Mouse (Mus musculus) embryonic facial prominence, embryonic 14.5 days (tissue): Measurements from ENCODE around the gene Mbl2. TPM values are rescaled to one million over a fixed set of nuclear protein-coding genes. Genes with fewer than 3 reads are reported as not detected.
"Not testable (repeated sequence)": the region's sequence is repeated elsewhere in the genome, so short reads cannot be mapped to it uniquely, and the experiment has no call there.

Source experiments
- ATAC-seq: fragments of 200-750 bp; cut with Nextera tagmentation; 2 replicates; pipeline ENCODE4 v1.8.0; 2017; ENCODE audit warnings: low read depth, moderate number of reproducible peaks, moderate TSS enrichment
- DNase-seq: peaks from one replicate; pipeline ENCODE4 v3.0.0-alpha.2; 2015; ENCODE audit warnings: low spot score
- H3K27ac ChIP-seq: fragments of 300-500 bp; sonication (generic); replicated peaks from 2 replicates; pipeline ENCODE4 v1.5.1; 2014; ENCODE audit warnings: low read depth, mild to moderate bottlenecking, low read length, moderate library complexity
- H3K27me3 ChIP-seq: fragments of 300-500 bp; sonication (generic); replicated peaks from 2 replicates; pipeline ENCODE4 v1.6.1; 2014; ENCODE audit warnings: low read length; ENCODE audit not compliant: control insufficient read depth, insufficient read depth
- H3K36me3 ChIP-seq: fragments of 300-500 bp; sonication (generic); 2 replicates; pipeline ENCODE4 v1.6.1; 2014; ENCODE audit warnings: low read length, mixed read lengths; ENCODE audit not compliant: control insufficient read depth, insufficient read depth
- H3K4me1 ChIP-seq: fragments of 300-500 bp; sonication (generic); 2 replicates; pipeline ENCODE4 v1.6.1; 2014; ENCODE audit warnings: antibody characterized with exemption, low read length; ENCODE audit not compliant: control insufficient read depth, insufficient read depth
- H3K4me2 ChIP-seq: fragments of 300-500 bp; sonication (generic); 2 replicates; pipeline ENCODE4 v1.6.1; 2014; ENCODE audit warnings: low read depth, mild to moderate bottlenecking, low read length, moderate library complexity, mixed read lengths
- H3K4me3 ChIP-seq: fragments of 300-500 bp; sonication (generic); 2 replicates; pipeline ENCODE4 v1.5.1; 2014; ENCODE audit warnings: low read depth, mild to moderate bottlenecking, low read length
- H3K9ac ChIP-seq: fragments of 300-500 bp; sonication (generic); 2 replicates; pipeline ENCODE4 v1.6.1; 2014; ENCODE audit warnings: low read depth, mild to moderate bottlenecking, low read length, moderate library complexity, mixed read lengths
- H3K9me3 ChIP-seq: fragments of 300-500 bp; sonication (generic); 2 replicates; pipeline ENCODE4 v1.6.1; 2016; ENCODE audit warnings: low read length; ENCODE audit not compliant: control insufficient read depth
- WGBS: fragments of 180-500 bp; shearing (Covaris S2); extraction: QIAGEN DNeasy Blood & Tissue Kit; methylation state at CpG from one replicate; pipeline ENCODE4 v1.1.7; 2014; 5-methylcytosine and 5-hydroxymethylcytosine counted together
- polyA plus RNA-seq: library from polyadenylated mRNA; unstranded; fragments of >200 nt; fragmentation: Nextera tagmentation; extraction: Ambion mirVana; gene quantifications from 2 replicates; pipeline ENCODE4 v1.2.1, GENCODE M21; 2014

Mbl2 gene
- polyA plus RNA-seq, 1 experiment from 2014 or later: not detected

GRCm38 (mm10) chr19:30214026-30214425, 18.7 kb upstream of the Mbl2 start:
- H3K4me3 ChIP-seq: no peak overlapping the region
- no peak for ATAC-seq
- no peak overlapping the region for H3K9ac ChIP-seq
- WGBS: 11% methylated on average over 2 of the region's 2 CpGs
- no peaks in the 10 kb centered on the region for H3K36me3 ChIP-seq
- H3K9me3 ChIP-seq: no peaks in the 10 kb centered on the region
- no peak for DNase-seq
- H3K4me1 ChIP-seq: no peaks in the 10 kb centered on the region
- H3K27ac ChIP-seq: no peak overlapping the region
- no peaks in the 10 kb centered on the region for H3K27me3 ChIP-seq
- no peak overlapping the region for H3K4me2 ChIP-seq

GRCm38 (mm10) chr19:30215736-30216135, 17.0 kb upstream of the Mbl2 start:
- not testable (repeated sequence) for DNase-seq, H3K36me3 ChIP-seq, H3K27me3 ChIP-seq, H3K9ac ChIP-seq, H3K4me3 ChIP-seq, H3K4me1 ChIP-seq, ATAC-seq, H3K4me2 ChIP-seq, H3K27ac ChIP-seq, H3K9me3 ChIP-seq
- WGBS: 58% methylated on average over 2 of the region's 2 CpGs

- DNase-seq (no peak), ATAC-seq (no peak)
- Histone ChIP-seq H3K4me3 (no peak overlapping the region), H3K9ac (no peak overlapping the region), H3K4me1 (no peaks in the 10 kb centered on the region), H3K36me3 (no peaks in the 10 kb centered on the region), H3K9me3 (no peaks in the 10 kb centered on the region), H3K27me3 (no peaks in the 10 kb centered on the region), H3K27ac (no peak overlapping the region), H3K4me2 (no peak overlapping the region)
- WGBS: 77% methylated on average over 4 of the region's 4 CpGs
Observed at GRCm38 (mm10) chr19:30216186-30216585, 16.6 kb upstream of the Mbl2 start.

GRCm38 (mm10) chr19:30217335-30217734, 15.4 kb upstream of the Mbl2 start:
- Histone ChIP-seq H3K4me3 (no peak overlapping the region), H3K27ac (no peak overlapping the region), H3K27me3 (no peaks in the 10 kb centered on the region), H3K36me3 (no peaks in the 10 kb centered on the region), H3K9ac (no peak overlapping the region), H3K9me3 (no peaks in the 10 kb centered on the region), H3K4me1 (no peaks in the 10 kb centered on the region), H3K4me2 (no peak overlapping the region)
- DNase-seq (peak; percentile 47), ATAC-seq (no peak)
- WGBS: 24% methylated on average over 7 of the region's 7 CpGs

GRCm38 (mm10) chr19:30222593-30222992, 10.1 kb upstream of the Mbl2 start:
- H3K36me3 ChIP-seq, H3K9me3 ChIP-seq, ATAC-seq, H3K4me3 ChIP-seq, H3K27ac ChIP-seq, DNase-seq, H3K4me1 ChIP-seq, H3K4me2 ChIP-seq, H3K27me3 ChIP-seq, H3K9ac ChIP-seq: not testable (repeated sequence)
- 83% methylated on average over 8 of the region's 8 CpGs for WGBS

GRCm38 (mm10) chr19:30229477-30229876, 3.3 kb upstream of the Mbl2 start:
- H3K4me2 ChIP-seq: no peak overlapping the region
- H3K4me1 ChIP-seq: no peaks in the 10 kb centered on the region
- no peaks in the 10 kb centered on the region for H3K9me3 ChIP-seq
- no peaks in the 10 kb centered on the region for H3K36me3 ChIP-seq
- 84% methylated on average over 3 of the region's 3 CpGs for WGBS
- no peak for ATAC-seq
- no peak overlapping the region for H3K9ac ChIP-seq
- no peak overlapping the region for H3K4me3 ChIP-seq
- H3K27me3 ChIP-seq: no peaks in the 10 kb centered on the region
- H3K27ac ChIP-seq: no peak overlapping the region
- no peak for DNase-seq

- Histone ChIP-seq H3K4me3 (no peak overlapping the region), H3K27me3 (no peaks in the 10 kb centered on the region), H3K4me2 (no peak overlapping the region), H3K9ac (no peak overlapping the region), H3K36me3 (no peaks in the 10 kb centered on the region), H3K9me3 (no peaks in the 10 kb centered on the region), H3K27ac (no peak overlapping the region), H3K4me1 (no peaks in the 10 kb centered on the region)
- 74% methylated on average over 8 of the region's 8 CpGs for WGBS
- no peak for DNase-seq
- no peak for ATAC-seq
Observed at GRCm38 (mm10) chr19:30234416-30234815, 1.7 kb downstream of the Mbl2 start.

GRCm38 (mm10) chr19:30247359-30247758, 14.6 kb downstream of the Mbl2 start:
- Histone ChIP-seq H3K27me3 (no peaks in the 10 kb centered on the region), H3K4me3 (no peak overlapping the region), H3K9me3 (no peaks in the 10 kb centered on the region), H3K9ac (no peak overlapping the region), H3K4me2 (no peak overlapping the region), H3K36me3 (no peaks in the 10 kb centered on the region), H3K27ac (no peak overlapping the region), H3K4me1 (no peaks in the 10 kb centered on the region)
- 27% methylated on average over 11 of the region's 11 CpGs for WGBS
- DNase-seq: peak; percentile 26
- no peak for ATAC-seq

- ATAC-seq: no peak
- WGBS: 3% methylated on average over 8 of the region's 8 CpGs
Observed at GRCm38 (mm10) chr19:30248822-30249221, 16.1 kb downstream of the Mbl2 start.

More at GRCm38 (mm10) chr19:30248822-30249221, 16.1 kb downstream of the Mbl2 start:
- peak; percentile 63 for DNase-seq
- H3K27me3 ChIP-seq: no peaks in the 10 kb centered on the region
- H3K9ac ChIP-seq: no peak overlapping the region
- H3K27ac ChIP-seq: no peak overlapping the region
- H3K36me3 ChIP-seq: no peaks in the 10 kb centered on the region
- no peak overlapping the region for H3K4me3 ChIP-seq
- H3K4me2 ChIP-seq: no peak overlapping the region
- no peaks in the 10 kb centered on the region for H3K4me1 ChIP-seq
- H3K9me3 ChIP-seq: no peaks in the 10 kb centered on the region
